Mouse (Mus musculus): ENCODE data around the gene Zfp42. TPM values are rescaled to one million over a fixed set of nuclear protein-coding genes. Genes with fewer than 3 reads are reported as not detected.
"Not testable (repeated sequence)": the region's sequence is repeated elsewhere in the genome, so short reads cannot be mapped to it uniquely, and the experiment has no call there.

Zfp42 gene
- not detected for total RNA-seq (2021)

DNA sequence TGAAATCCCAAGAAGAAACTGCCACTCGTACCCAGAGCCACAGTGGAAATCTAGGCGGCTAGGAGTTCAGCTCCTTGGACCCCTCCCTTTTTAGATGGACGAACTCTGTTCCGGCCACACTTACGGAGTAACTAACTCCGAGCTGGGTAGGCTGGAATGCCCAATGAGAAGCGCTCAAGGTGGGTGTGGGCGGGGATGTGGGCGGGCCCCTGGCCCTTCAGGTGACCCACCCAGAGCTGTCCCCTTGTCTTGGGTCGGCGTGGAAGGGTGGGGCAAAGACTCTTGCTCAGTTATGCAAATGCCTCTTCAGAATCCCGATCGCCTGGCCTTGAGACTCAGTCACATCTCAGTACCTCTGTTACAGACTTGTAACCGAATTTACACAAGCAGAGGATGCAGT lies at the start of gene Zfp42:
Gene Zfp42, minus strand, starts transcription at position 85 of the 400 bp plus-strand sequence.
- DNase-seq (ENCODE audit: low spot score in 2 of 2) = no peak
- intact Hi-C loops (cut with DNase I) = no loop called here

DNA sequence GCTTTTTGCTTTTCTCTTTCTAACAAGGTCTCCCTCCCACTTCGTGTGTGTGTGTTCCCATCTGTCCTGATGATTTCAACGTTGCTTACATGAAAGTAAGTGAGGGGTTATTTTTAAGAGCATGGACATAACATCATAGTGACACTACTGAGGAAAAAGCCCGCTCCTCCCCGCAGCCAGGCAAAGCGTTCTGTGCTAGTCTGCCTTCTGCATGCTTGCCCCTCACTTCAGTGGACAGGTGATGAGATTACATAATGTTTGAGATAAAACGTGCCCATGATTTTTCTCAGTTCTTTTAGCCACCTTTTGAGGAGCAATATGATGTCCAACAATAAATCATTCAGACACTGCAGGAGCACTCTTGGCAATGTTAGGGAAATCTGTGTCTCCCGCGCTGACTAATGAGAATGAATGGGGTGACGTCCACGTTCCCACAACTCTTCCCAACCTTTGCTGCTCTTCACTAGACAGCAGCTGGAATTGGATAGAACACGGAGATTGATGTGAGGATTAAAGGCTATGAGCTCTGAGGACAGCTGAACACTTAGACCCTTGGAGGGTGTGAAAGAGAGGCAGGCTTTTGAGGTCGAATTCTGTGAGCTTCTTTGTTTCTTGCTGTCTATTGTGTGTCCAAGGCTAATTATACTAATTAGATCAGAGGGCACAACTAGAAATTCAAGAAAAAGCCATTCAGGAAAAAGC lies 49.4 kb upstream of the Zfp42 start:
- intact Hi-C loops (cut with DNase I) = no loop called here
- peak in 1 of 2 experiments; percentile 7 for DNase-seq (ENCODE audit: low spot score in 2 of 2)

DNA sequence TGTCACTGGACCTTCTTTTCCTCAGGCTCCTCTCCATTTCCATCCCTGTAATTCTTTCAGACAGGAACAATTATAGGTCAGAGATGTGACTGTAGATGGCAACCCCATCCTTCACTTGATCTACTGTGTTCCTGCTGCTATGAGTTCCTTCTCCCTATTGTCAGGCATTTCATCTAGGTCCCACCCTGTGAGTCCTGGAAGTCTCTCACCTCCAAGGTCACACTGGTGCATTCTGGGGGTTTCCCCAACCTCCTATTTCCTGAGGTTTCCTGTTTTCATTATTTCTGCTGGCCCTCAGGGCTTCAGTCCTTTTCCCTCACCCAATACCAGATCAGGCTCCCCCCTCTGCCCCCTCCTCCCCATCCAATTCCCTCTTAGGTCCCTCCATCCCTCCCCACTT lies 45.5 kb upstream of the Zfp42 start:
- DNase-seq (ENCODE audit: low spot score in 2 of 2); intact Hi-C loops (cut with DNase I): not testable (repeated sequence)

DNA sequence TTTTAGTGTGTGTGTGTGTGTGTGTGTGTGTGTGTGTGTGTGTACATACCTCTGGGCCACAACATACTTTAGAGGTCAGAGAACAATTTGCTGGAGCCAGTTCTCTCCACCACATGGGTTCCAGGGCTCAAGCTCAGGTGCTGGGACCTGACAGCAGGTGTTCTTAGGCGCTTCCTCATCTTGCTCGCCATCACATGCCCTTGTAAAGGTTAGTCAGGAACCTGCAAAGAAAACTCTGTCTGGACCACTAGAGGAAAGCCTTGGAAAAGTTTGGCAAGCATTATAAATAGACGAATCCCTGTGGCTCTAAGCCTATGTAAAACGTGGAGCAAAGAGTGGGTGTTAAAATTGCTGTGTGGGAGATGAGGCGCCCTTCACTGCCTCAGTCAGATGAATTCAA lies 31.8 kb upstream of the Zfp42 start:
- intact Hi-C loops (cut with DNase I) = no loop called here
- no peak for DNase-seq (ENCODE audit: low spot score in 2 of 2)

DNA sequence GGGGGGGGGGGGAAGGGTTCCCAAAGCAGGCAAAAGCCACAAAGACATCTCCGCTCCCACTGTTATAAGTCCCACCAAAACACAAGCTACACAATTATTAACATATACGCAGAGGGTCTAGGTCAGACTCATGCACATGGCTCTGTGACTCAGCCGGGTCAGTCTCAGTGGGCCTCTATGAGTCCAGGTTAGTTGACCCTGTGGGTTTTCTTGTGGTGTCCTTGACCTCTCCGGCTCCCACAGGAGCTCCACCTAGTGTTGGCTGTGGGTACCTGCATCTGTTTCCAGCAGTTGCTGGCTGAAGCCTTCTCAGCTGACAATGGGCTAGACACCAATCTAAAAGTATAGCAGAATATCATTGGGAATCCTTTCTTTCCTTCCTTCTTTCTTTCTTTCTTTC lies 26.7 kb upstream of the Zfp42 start:
- DNase-seq (ENCODE audit: low spot score in 2 of 2) = no peak
- intact Hi-C loops (cut with DNase I) = no loop called here

DNA sequence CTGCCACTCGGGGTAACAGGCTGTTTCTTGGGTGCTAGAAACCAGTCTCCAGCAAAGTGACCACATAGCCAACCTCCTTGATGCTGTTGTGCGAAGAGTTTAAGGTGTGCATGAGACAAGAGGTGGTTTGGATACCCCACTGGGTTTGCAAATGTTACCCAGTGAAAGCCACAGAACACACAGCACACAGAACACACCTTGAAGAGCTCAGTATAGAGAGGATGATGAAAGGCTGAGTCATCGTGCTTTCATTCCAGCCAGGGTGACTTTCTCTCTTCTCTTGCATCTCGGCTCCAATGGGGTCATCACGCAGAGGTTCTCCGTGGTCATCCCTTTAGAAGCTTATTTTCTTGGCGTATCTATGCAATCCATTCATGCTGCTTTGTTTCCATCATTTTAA lies 24.9 kb upstream of the Zfp42 start:
- no peak for DNase-seq (ENCODE audit: low spot score in 2 of 2)
- intact Hi-C loops (cut with DNase I) = no loop called here

DNA sequence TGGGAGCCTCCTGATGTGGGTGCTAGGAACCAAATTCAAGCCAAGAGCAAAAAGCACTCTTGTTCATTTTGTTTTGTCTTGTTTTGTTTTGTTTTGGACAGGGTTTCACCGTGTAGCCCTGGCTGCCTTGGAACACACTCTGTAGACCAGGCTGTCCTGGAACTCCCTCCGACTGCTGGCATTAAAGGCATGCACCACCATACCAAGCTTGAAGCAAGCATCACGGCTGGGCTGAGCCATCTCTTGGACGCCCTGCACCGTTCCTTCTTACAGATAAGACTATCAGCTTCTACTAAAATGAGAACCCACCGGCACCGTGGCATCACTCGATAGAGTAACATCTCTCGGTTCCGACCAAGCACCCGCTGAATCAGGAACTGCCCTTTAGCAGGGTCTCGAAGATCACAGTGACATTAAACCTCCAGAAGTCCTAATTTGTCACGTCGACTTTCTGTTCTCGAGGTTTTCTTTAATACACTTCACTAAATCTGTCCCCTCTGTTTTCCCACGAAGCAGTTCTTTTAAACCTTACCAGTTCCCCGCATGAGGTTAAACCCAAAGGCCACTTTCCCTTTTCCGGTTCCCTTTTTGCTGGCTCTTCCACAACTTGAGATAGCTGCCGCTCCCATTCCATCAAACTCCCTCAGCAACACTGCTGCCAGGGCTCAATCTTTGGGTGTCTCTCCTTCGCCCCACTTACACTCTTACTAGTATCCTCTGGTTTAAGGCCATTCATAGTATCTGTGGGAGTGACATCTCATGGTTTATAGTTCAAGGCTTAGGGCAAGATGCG lies 23.3 kb upstream of the Zfp42 start:
- intact Hi-C loops (cut with DNase I) = no loop called here
- no peak for DNase-seq (ENCODE audit: low spot score in 2 of 2)

DNA sequence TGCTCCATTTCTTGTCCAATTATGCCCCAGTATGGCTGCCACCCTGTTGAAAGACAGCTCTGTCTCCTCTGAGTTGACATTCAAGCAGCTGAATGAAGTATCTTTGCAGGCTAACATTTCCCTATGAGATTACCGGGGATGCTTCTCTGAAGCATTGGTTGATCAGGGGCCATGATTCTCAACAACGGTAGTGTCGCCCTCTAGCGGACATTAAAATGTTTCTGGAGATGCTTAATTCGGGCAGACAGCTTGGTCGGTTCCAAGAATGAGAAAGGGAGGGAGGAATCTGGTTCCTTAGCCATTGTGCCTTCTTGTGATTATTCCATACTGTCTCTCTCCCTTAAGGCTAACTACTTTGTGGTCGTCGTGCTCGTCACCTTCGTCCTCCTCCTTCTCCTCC lies 21.9 kb upstream of the Zfp42 start:
- no peak for DNase-seq (ENCODE audit: low spot score in 2 of 2)
- intact Hi-C loops (cut with DNase I) = no loop called here

DNA sequence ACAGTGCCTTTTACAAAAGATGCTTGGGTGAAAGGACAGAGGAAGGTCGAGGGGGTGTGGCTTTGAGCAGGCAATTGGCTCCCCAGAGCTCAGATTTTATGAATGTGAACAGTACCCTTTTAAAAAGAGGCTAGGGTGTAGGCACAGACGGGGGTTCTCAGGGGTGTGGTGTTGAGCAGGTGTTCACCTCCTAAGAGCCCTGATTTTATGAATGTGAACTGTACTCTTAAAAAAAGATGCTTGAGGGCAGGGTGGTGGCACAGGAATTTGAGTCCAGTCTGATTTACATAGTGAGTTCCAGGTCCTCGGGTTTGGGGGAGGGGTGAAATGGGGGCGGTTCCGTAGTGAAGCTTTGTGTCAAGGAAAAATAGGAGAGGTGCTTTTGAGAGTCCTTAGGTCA lies 14.0 kb upstream of the Zfp42 start:
- DNase-seq (ENCODE audit: low spot score in 2 of 2) = no peak
- intact Hi-C loops (cut with DNase I) = no loop called here

DNA sequence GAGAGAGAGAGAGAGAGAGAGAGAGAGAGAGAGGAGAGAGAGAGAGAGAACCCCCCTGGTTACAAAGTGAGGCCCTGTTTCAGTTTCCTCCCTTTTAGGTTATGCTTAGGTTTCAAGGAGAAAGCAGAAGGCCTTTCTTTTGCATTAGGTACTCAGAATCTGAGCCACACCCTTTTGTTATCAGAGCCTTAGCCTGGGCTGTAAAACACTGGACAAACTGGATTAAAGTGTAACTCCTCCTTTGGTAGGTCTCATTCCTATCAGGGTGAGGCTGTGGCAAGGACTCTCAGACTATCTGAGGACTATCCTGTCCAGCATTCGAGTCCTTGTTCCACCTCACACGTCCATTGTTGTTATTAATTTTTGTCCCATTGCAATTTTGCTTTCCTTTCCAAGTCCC lies 1.4 kb upstream of the Zfp42 start:
- no peak for DNase-seq (ENCODE audit: low spot score in 2 of 2)
- intact Hi-C loops (cut with DNase I) = no loop called here

DNA sequence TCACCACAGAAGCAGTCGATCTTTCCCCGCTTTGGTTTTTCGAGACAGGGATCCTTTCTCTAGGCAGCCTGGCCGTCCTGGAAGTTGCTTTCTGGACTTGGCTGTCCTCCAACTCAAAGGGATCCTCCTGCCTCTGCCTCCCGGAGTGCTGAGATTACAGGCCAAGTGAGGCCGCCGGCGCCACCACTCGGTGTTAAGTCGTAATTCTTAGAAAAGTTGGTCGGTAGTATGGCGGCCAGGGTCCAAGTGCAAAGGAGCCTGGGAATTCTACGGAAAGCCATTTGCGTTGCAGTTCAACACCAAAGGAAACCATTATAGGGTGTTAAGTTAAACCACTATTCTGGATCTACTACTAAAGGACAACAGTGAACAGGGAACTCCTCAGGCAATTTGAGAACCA lies 1.1 kb downstream of the Zfp42 start:
- intact Hi-C loops (cut with DNase I) = no loop called here
- no peak for DNase-seq (ENCODE audit: low spot score in 2 of 2)

DNA sequence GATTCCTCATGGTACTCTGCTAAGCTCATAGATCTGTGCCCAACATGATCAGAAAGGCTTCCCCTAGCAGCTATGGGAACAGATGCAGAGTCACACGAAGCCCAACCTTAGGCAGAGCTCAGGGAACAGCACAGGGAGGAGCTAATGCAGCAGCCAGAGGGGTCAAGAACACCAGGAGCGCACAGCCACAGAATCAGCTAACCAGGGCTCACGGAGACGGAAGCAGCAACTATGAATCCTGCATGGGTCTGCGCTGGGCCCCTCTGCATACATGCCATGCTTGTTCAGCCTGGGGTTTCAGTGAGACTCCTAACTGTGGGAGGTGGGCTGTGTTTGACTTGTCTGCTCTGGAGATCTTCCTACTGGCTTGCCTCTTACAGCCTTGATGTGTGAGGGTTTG lies 7.0 kb downstream of the Zfp42 start:
- no peak for DNase-seq (ENCODE audit: low spot score in 2 of 2)
- intact Hi-C loops (cut with DNase I) = no loop called here

DNA sequence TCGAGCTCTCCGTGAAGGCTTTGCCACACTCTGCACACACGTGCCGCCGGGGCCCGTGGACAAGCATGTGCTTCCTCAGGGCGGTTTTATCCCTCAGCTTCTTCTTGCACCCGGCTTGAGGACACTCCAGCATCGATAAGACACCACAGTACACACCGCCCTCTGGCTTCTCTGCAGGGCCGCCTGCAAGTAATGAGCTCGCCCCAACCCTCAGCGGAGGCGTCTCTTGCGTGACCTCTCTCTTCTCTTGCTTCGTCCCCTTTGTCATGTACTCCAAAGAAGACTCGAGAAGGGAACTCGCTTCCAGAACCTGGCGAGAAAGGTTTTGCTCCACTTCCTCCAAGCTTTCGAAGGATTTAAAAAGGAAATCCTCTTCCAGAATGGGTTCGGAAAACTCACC lies 11.0 kb downstream of the Zfp42 start:
- intact Hi-C loops (cut with DNase I) = no loop called here
- DNase-seq (ENCODE audit: low spot score in 2 of 2) = no peak

DNA sequence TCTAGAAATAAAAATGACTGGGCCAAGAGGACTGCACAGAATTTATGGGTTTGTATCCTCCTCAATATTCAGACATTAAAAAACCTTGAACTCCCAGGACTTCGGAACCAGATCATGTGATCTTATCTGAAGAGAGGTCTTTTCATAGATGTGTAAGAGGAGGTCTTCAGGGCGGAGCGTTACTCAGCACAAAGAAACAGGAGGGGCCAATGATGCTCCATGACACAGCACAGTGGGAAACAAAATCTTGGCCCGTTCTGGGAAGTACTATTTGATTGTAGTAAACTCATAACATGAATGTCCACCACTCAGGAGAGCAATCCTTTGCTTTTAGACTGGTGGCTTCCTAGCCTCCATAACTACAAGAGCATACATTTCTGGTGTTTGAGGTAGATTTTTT lies 12.6 kb downstream of the Zfp42 start:
- DNase-seq (ENCODE audit: low spot score in 2 of 2) = no peak
- intact Hi-C loops (cut with DNase I) = no loop called here

DNA sequence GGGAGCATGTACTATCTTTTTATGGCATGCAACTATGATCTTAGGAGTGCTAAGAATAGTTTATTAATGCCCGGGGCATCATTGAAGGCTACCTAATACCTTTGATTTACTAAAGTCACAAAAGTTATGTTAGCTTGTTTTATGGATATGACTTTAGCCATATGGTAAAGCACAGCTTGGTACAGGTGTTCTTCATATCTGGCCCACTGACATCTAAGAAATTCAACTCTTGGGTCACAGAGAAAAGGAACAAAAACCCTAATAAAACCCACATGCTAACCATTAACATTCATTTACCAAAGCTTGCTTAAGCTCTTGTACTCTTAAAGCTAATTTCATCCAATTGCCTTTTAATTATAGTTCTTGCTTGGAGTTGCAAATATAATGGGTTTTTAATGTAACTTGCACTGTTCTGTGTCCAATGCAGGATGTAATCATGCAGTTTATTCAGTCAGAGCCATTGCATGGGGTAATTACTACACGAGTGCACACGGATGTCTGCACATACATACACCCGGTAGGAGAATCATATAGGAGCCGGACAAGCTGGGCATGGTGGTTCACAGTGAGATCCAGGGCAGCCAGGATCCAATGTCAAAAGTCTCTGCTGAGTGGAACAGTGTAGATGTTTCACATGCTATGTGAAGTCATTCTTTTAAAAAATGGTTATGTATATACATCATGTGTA lies 16.2 kb downstream of the Zfp42 start:
- intact Hi-C loops (cut with DNase I) = no loop called here
- no peak for DNase-seq (ENCODE audit: low spot score in 2 of 2)

DNA sequence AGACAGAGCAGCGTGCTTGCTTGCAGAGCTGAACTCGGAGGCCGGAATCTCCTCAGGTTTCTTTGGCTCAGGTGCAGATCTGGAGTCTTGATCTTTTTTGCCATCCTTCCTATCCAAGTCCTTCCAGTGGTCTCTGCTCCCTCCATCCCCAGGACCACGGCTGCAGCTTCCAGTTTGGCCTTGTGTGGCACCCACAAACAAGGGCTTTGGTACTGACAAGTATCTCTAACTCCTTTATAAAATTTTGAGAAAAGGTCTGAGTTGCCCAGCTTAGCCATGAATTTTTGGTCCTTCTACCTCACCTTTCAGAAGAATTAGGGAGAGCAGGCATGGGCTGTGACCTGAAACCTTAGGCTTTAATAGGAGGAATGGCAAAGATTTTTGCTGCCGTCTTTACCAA lies 17.0 kb downstream of the Zfp42 start:
- no peak for DNase-seq (ENCODE audit: low spot score in 2 of 2)
- intact Hi-C loops (cut with DNase I) = no loop called here

DNA sequence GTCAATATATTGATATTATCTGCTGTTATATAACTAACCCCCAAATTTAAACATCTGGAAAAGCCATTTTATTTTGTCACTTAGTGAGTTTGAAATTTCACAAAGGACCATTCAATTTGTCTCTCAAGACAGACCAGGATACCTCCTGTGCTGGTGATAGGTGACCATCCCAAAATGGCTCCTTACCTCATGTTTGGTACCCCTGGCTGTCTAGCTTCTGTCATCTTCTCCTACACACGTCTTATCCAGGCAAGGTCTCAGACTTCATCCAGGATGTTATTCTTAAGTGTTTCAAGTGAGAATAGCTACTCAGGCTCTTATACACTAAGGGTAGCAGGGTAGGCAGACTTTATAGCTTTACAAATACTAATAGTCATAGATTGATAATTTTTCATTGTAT lies 17.9 kb downstream of the Zfp42 start:
- intact Hi-C loops (cut with DNase I) = no loop called here

DNA sequence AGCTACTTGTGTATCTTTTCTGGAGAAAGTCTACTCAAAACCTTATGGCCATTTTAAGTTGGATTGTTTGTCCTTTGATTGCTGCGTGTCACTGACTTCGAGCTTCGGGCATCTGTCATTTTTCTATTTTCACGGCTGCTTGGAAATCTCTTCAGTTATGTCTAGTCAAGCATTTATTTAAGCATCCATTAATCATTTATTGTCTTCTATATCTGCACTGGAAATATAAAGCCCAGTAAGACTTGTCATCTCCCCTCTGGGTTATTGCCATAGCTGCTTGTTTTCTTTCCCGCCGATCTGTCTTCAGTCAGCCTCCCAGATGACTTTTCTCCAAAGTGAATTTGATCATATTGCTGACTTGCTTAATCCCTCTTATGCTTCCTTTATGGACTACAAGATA lies 19.3 kb downstream of the Zfp42 start:
- no peak for DNase-seq (ENCODE audit: low spot score in 2 of 2)
- intact Hi-C loops (cut with DNase I) = no loop called here

More for the DNA sequence above, 17.9 kb downstream of the Zfp42 start:
- no peak for DNase-seq (ENCODE audit: low spot score in 2 of 2)

DNA sequence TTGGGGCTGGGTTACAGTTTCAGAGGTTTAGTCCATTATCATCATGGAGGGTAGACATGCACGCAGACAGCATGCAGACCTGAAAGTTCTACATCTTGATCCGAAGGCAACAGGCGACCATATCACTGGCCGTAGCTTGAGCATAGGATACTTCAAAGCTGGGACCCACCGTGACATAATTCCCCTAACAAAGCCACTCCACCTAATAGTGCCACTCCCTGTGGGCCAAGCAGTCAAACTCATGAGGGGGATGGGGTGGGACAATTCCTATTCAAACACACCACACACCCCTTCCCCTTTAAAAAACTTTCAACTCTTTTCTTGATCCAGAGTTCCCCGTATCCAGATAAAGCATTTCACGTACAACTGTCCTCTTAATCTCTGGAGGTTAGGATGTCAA lies 23.5 kb downstream of the Zfp42 start:
- intact Hi-C loops (cut with DNase I) = no loop called here

DNA sequence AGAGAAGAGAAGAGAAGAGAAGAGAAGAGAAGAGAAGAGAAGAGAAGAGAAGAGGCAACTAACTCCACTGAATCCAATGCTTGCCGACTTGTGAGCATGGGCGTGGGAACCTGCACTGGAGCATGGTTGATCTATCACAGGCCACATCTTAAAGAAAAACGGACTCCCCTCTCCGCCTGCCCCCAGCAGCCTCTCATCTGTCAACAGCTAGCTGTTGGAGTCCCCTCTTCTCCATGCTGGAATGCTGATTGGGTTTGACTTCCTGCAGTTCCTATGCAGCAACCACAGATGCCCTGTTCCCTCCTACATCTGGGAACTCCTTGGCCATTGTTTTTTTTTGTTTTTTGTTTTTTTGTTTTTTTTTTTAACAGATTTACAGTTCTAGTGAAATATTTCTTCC lies 28.4 kb downstream of the Zfp42 start:
- DNase-seq (ENCODE audit: low spot score in 2 of 2) = no peak
- intact Hi-C loops (cut with DNase I) = no loop called here

More for the DNA sequence above, 23.5 kb downstream of the Zfp42 start:
- DNase-seq (ENCODE audit: low spot score in 2 of 2) = no peak

DNA sequence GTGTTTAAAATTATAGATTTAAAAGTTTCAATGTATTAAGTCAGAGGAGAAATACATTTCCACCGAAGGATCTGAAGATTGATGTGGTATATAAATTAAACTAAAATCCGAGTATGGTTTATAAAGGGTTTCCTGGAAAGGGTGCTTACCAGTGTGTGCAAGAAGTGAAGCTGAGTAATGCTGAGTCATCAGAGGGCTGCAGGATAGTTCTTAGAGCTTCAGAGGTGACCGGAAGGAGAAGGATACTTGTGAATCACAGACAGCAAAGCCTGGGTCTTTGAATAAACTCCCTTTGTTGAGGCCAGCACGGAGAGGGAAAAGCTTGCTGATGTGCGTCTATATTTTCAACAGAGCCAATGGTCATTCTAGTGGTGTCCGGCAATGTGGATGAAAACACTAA lies 45.8 kb downstream of the Zfp42 start:
- DNase-seq (ENCODE audit: low spot score in 2 of 2) = no peak
- intact Hi-C loops (cut with DNase I) = no loop called here
